16 mouse cellular contexts compared by ENCODE assay signal in the genomic region with DNA sequence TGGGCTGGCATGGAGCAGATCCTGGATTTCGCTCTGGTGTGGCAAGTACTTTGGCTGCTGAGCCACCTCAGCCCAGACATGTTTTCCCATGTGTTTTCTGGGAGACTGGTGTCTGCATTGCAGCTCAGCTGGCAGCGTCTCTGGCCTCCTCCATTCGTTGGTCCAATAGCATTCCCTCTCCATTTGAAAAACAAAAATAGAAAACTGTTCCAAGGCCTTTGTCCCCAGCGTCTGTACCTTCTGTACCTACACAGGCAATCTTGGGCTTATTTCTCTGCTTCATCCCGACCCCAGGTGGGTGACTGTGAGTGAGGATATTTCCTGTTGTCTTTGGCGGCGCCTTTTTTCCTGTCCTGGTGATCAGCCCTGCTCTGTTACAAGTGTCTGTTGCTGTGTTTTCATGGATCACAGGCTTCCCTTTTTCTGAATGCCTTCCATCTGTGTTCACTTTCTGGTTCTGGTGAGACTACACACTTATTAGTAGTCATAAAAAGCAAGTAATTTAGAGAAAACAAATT.
DNase-seq lines count a peak whose midpoint lies in the region; ATAC-seq and TF ChIP-seq lines count a peak whose summit lies in the region.
"Had no signal": no experiment of that assay in that cellular context is flagged by ENCODE, and none has a peak within 500 bp of the region (broad histone marks: within the 10 kb centered on the region; RNA-seq: fewer than 3 reads in every experiment).

No protein-coding gene starts in this region.

- TF ChIP-seq POLR2A in heart, adult 2 months (IDR thresholded peaks at IDR 0.05; ENCODE audit: insufficient read depth, low read depth, low read length): no peak

- peak overlapping the region; percentile 77 for H3K27ac ChIP-seq in heart, adult 2 months
- H3K27ac ChIP-seq in heart, embryonic 11.5 days (ENCODE audit: low read depth, low read length): peak overlapping the region; percentile 36; the same call in 1 of the 2 replicates
- H3K27ac ChIP-seq: forebrain, embryonic 15.5 days; limb, embryonic 12.5 days; liver, embryonic 15.5 days; midbrain, embryonic 12.5 days had no signal

- peak in 1 of 2 experiments; percentile 29 for DNase-seq in heart, adult 2 months
- DNase-seq in heart, postnatal 36 days: no peak
- DNase-seq in ovary, postnatal 36 days (ENCODE audit: low spot score): peak; percentile 13
- no peak for DNase-seq in ovary, adult 18-20 months (ENCODE audit: low spot score)
- no peak for DNase-seq in right cerebral cortex, postnatal 25 days
- DNase-seq in adipocyte (ENCODE audit: low spot score): no peak
- DNase-seq: lung, postnatal 36 days; right cerebral cortex, postnatal 4 days; thymus, adult 2 months had no signal

- TF ChIP-seq CTCF in heart, adult 2 months (IDR thresholded peaks at IDR 0.05): no peak

- no peak overlapping the region for H3K9ac ChIP-seq in heart, adult 2 months (ENCODE audit: low read depth, low read length)
- H3K9ac ChIP-seq in heart, embryonic 11.5 days (ENCODE audit: low read depth, low read length): no peak overlapping the region
- H3K9ac ChIP-seq: forebrain, embryonic 15.5 days; limb, embryonic 12.5 days; liver, embryonic 15.5 days; midbrain, embryonic 12.5 days had no signal

- H3K27me3 ChIP-seq in heart, adult 2 months (ENCODE audit: control insufficient read depth, insufficient read depth, low read length): no peaks in the 10 kb centered on the region
- H3K27me3 ChIP-seq in heart, embryonic 11.5 days (ENCODE audit: control insufficient read depth, insufficient read depth, low read length): no peaks in the 10 kb centered on the region
- H3K27me3 ChIP-seq: forebrain, embryonic 15.5 days; limb, embryonic 12.5 days; liver, embryonic 15.5 days; midbrain, embryonic 12.5 days had no signal

- intact Hi-C loops in heart, adult 2 months (cut with DNase I): loop anchor here (5.0 kb wide), 1 partner anchor 34 kb away; no protein-coding TSS in a partner anchor
- intact Hi-C loops in heart, postnatal 36 days (cut with DNase I): no loop called here

- WGBS in heart, adult 2 months: 31% methylated on average over 7 of the region's 7 CpGs
- WGBS in heart, embryonic 11.5 days (ENCODE audit: insufficient replicate concordance): 59% methylated on average over 7 of the region's 7 CpGs

- peaks cover 2% of the 10 kb centered on the region; the same call in 1 of the 2 replicates for H3K79me2 ChIP-seq in heart, adult 2 months (replicated peaks; ENCODE audit: control insufficient read depth, insufficient read depth, low read length)

- H3K4me3 ChIP-seq in heart, adult 2 months: no peak overlapping the region
- no peak overlapping the region for H3K4me3 ChIP-seq in heart, embryonic 11.5 days (ENCODE audit: low read depth, low read length)
- H3K4me3 ChIP-seq: forebrain, embryonic 15.5 days; limb, embryonic 12.5 days; liver, embryonic 15.5 days; midbrain, embryonic 12.5 days; myocyte had no signal

- H3K4me1 ChIP-seq in heart, adult 2 months (ENCODE audit: control insufficient read depth, insufficient read depth, low read length): peaks cover 10% of the 10 kb centered on the region
- H3K4me1 ChIP-seq in heart, embryonic 11.5 days (ENCODE audit: control insufficient read depth, insufficient read depth, low read length): peaks cover 35% of the 10 kb centered on the region
- H3K4me1 ChIP-seq: liver, embryonic 15.5 days had no signal

- ATAC-seq in heart, embryonic 11.5 days (replicated peaks; ENCODE audit: insufficient number of reproducible peaks, low FRiP score, low TSS enrichment): no peak
- ATAC-seq: forebrain, embryonic 15.5 days had no signal

- no peak overlapping the region for H3K4me2 ChIP-seq in heart, embryonic 11.5 days
- H3K4me2 ChIP-seq: forebrain, embryonic 15.5 days; limb, embryonic 12.5 days; liver, embryonic 15.5 days; midbrain, embryonic 12.5 days had no signal

- peaks cover 4% of the 10 kb centered on the region for H3K36me3 ChIP-seq in heart, adult 2 months (ENCODE audit: control insufficient read depth, insufficient read depth, low read length)
- no peaks in the 10 kb centered on the region for H3K36me3 ChIP-seq in heart, embryonic 11.5 days (ENCODE audit: control insufficient read depth, insufficient read depth, low read length)
- H3K36me3 ChIP-seq: forebrain, embryonic 15.5 days; G1E; limb, embryonic 12.5 days; liver, embryonic 15.5 days; midbrain, embryonic 12.5 days had no signal

- no peaks in the 10 kb centered on the region for H3K9me3 ChIP-seq in heart, embryonic 11.5 days (replicated peaks; ENCODE audit: control insufficient read depth, low read length)
- H3K9me3 ChIP-seq: forebrain, embryonic 15.5 days; limb, embryonic 12.5 days; liver, embryonic 15.5 days; midbrain, embryonic 12.5 days had no signal

- TF ChIP-seq EP300 in heart, adult 2 months (IDR thresholded peaks at IDR 0.05; ENCODE audit: insufficient read depth, low read depth, low read length): no peak
